Mouse (Mus musculus) midbrain, postnatal 0 days (tissue): ENCODE results near the gene Tyrobp. TPM values are rescaled to one million over a fixed set of nuclear protein-coding genes. Genes with fewer than 3 reads are reported as not detected.

Experiments
- ATAC-seq: fragments of 200-750 bp; cut with Nextera tagmentation; 2 replicates; pipeline ENCODE4 v1.8.0; 2017; ENCODE audit warnings: moderate number of reproducible peaks, mild to moderate bottlenecking, moderate TSS enrichment, moderate library complexity; ENCODE audit not compliant: low FRiP score
- DNase-seq: peaks from one replicate; pipeline ENCODE4 v3.0.0-alpha.2; 2015; ENCODE audit warnings: low spot score
- H3K27ac ChIP-seq: fragments of 300-500 bp; sonication (generic); 2 replicates; pipeline ENCODE4 v1.5.1; 2014; ENCODE audit warnings: low read depth, mild to moderate bottlenecking, low read length, mixed read lengths
- H3K27me3 ChIP-seq: fragments of 300-500 bp; sonication (generic); 2 replicates; pipeline ENCODE4 v1.6.1; 2014; ENCODE audit warnings: low read length, control low read depth, mixed read lengths; ENCODE audit not compliant: insufficient read depth
- H3K36me3 ChIP-seq: fragments of 300-500 bp; sonication (generic); 2 replicates; pipeline ENCODE4 v1.6.1; 2014; ENCODE audit warnings: low read length, control low read depth, mixed read lengths; ENCODE audit not compliant: insufficient read depth
- H3K4me1 ChIP-seq: fragments of 300-500 bp; sonication (generic); 2 replicates; pipeline ENCODE4 v1.6.1; 2014; ENCODE audit warnings: mild to moderate bottlenecking, control low read depth, antibody characterized with exemption, low read length, mixed read lengths; ENCODE audit not compliant: insufficient read depth
- H3K4me2 ChIP-seq: fragments of 300-500 bp; sonication (generic); 2 replicates; pipeline ENCODE4 v1.6.1; 2014; ENCODE audit warnings: low read depth, mild to moderate bottlenecking, low read length, mixed read lengths; ENCODE audit not compliant: poor library complexity, severe bottlenecking
- H3K4me3 ChIP-seq: fragments of 300-500 bp; sonication (generic); 2 replicates; pipeline ENCODE4 v1.5.1; 2014; ENCODE audit warnings: low read depth, mild to moderate bottlenecking, low read length, moderate library complexity
- H3K9ac ChIP-seq: fragments of 300-500 bp; sonication (generic); replicated peaks from 2 replicates; pipeline ENCODE4 v1.6.1; 2014; ENCODE audit warnings: mild to moderate bottlenecking, low read length, moderate library complexity, mixed read lengths; ENCODE audit not compliant: poor library complexity, severe bottlenecking
- H3K9me3 ChIP-seq: fragments of 300-500 bp; sonication (generic); 2 replicates; pipeline ENCODE4 v1.6.1; 2016; ENCODE audit warnings: low read length, control low read depth
- CTCF ChIP-seq: IDR thresholded peaks from 2 replicates; pipeline ENCODE4 v1.5.1; 2016; ENCODE audit warnings: antibody characterized with exemption, mild to moderate bottlenecking
- WGBS: fragments of 180-500 bp; shearing (Covaris S2); extraction: QIAGEN DNeasy Blood & Tissue Kit; methylation state at CpG from one replicate; pipeline ENCODE4 v1.1.7; 2014; 5-methylcytosine and 5-hydroxymethylcytosine counted together
- polyA plus RNA-seq: library from polyadenylated mRNA; unstranded; fragments of >200 nt; fragmentation: Nextera tagmentation; extraction: Ambion mirVana; gene quantifications from 2 replicates; pipeline ENCODE4 v1.2.1, GENCODE M21; 2015
- total RNA-seq: library from RNA; depleted of rRNA; stranded (reverse); fragments of >200 nt; gene quantifications from 2 replicates; pipeline ENCODE4 v1.2.3, GENCODE M21; 2014

Gene Tyrobp
- total and polyA plus RNA-seq, 2 experiments from 2014 or later = 23.5 to 43.7 TPM

GRCm38 (mm10) chr7:30393631-30394030, 19.9 kb upstream of the Tyrobp start:
- TF ChIP-seq CTCF = no peak
- H3K27ac ChIP-seq = no peak overlapping the region

GRCm38 (mm10) chr7:30394379-30394778, 19.2 kb upstream of the Tyrobp start:
- WGBS = 61% methylated on average over 7 of the region's 11 CpGs
- no peak overlapping the region for H3K4me2 ChIP-seq
- H3K9ac ChIP-seq = no peak overlapping the region
- no peak for DNase-seq
- H3K4me3 ChIP-seq = no peak overlapping the region
- H3K27me3 ChIP-seq = no peaks in the 10 kb centered on the region
- no peaks in the 10 kb centered on the region for H3K4me1 ChIP-seq
- no peaks in the 10 kb centered on the region for H3K9me3 ChIP-seq
- peak; percentile 34; the same call in 1 of the 2 replicates for ATAC-seq
- no peak overlapping the region for H3K27ac ChIP-seq
- no peak for TF ChIP-seq CTCF
- H3K36me3 ChIP-seq = no peaks in the 10 kb centered on the region

More at GRCm38 (mm10) chr7:30393631-30394030, 19.9 kb upstream of the Tyrobp start:
- Histone ChIP-seq H3K4me1 (no peaks in the 10 kb centered on the region), H3K27me3 (no peaks in the 10 kb centered on the region), H3K9ac (no peak overlapping the region), H3K36me3 (no peaks in the 10 kb centered on the region), H3K4me2 (no peak overlapping the region), H3K9me3 (no peaks in the 10 kb centered on the region), H3K4me3 (no peak overlapping the region)
- WGBS = 86% methylated on average over 4 of the region's 4 CpGs
- no peak for DNase-seq
- no peak for ATAC-seq

GRCm38 (mm10) chr7:30394871-30395270, 18.7 kb upstream of the Tyrobp start:
- Histone ChIP-seq H3K4me2 (no peak overlapping the region), H3K9me3 (no peaks in the 10 kb centered on the region), H3K27ac (no peak overlapping the region), H3K4me1 (no peaks in the 10 kb centered on the region), H3K36me3 (no peaks in the 10 kb centered on the region), H3K9ac (no peak overlapping the region), H3K27me3 (no peaks in the 10 kb centered on the region), H3K4me3 (no peak overlapping the region)
- DNase-seq (no peak), ATAC-seq (no peak)
- WGBS = 36% methylated on average over 2 of the region's 2 CpGs
- peak; percentile 44 for TF ChIP-seq CTCF

GRCm38 (mm10) chr7:30399671-30400070, 13.9 kb upstream of the Tyrobp start:
- no peaks in the 10 kb centered on the region for H3K27me3 ChIP-seq
- H3K9me3 ChIP-seq = no peaks in the 10 kb centered on the region
- DNase-seq (peak; percentile 44), ATAC-seq (no peak)
- no peak overlapping the region for H3K9ac ChIP-seq
- 36% methylated on average over 7 of the region's 7 CpGs for WGBS
- no peaks in the 10 kb centered on the region for H3K36me3 ChIP-seq
- no peak overlapping the region for H3K4me2 ChIP-seq
- H3K27ac ChIP-seq = no peak overlapping the region
- TF ChIP-seq CTCF = no peak
- H3K4me1 ChIP-seq = no peaks in the 10 kb centered on the region
- H3K4me3 ChIP-seq = no peak overlapping the region

GRCm38 (mm10) chr7:30402343-30402742, 11.2 kb upstream of the Tyrobp start:
- Histone ChIP-seq H3K36me3 (no peaks in the 10 kb centered on the region), H3K9ac (no peak overlapping the region), H3K4me1 (no peaks in the 10 kb centered on the region), H3K27ac (no peak overlapping the region), H3K9me3 (no peaks in the 10 kb centered on the region), H3K27me3 (no peaks in the 10 kb centered on the region), H3K4me3 (no peak overlapping the region), H3K4me2 (no peak overlapping the region)
- ATAC-seq (no peak), DNase-seq (no peak)
- WGBS = 76% methylated on average over 4 of the region's 4 CpGs
- TF ChIP-seq CTCF = no peak

GRCm38 (mm10) chr7:30408639-30409038, 4.9 kb upstream of the Tyrobp start:
- DNase-seq (no peak), ATAC-seq (no peak)
- Histone ChIP-seq H3K4me3 (no peak overlapping the region), H3K4me2 (no peak overlapping the region), H3K27me3 (0 out of 2 replicates have a peak, but pooled peaks cover 3% of the 10 kb centered on the region), H3K36me3 (no peaks in the 10 kb centered on the region), H3K9ac (no peak overlapping the region), H3K9me3 (no peaks in the 10 kb centered on the region), H3K27ac (no peak overlapping the region), H3K4me1 (no peaks in the 10 kb centered on the region)
- no peak for TF ChIP-seq CTCF
- WGBS = 86% methylated on average over 3 of the region's 3 CpGs
